Mouse (Mus musculus): ENCODE measurements around the gene Fam161a. TPM values are rescaled to one million over a fixed set of nuclear protein-coding genes. Genes with fewer than 3 reads are reported as not detected.

Gene Fam161a
- polyA plus RNA-seq, 1 experiment from 2014 or later: 3.6 TPM

GRCm38 (mm10) chr11:22978711-22979110 lies 28.6 kb upstream of the Fam161a start:
- Histone ChIP-seq H3K27ac (no peak overlapping the region), H3K27me3 (no peaks in the 10 kb centered on the region), H3K4me1 (peaks cover 38% of the 10 kb centered on the region), H3K36me3 (peaks cover 36% of the 10 kb centered on the region), H3K4me3 (no peak overlapping the region), H3K4me2 (no peak overlapping the region), H3K9me3 (peaks cover 6% of the 10 kb centered on the region; the same call in 1 of the 2 replicates), H3K9ac (no peak overlapping the region)
- no peak for ATAC-seq (ENCODE audit: insufficient number of reproducible peaks, insufficient read depth, low FRiP score, low TSS enrichment, low read depth)
- WGBS: 67% methylated on average over 1 of the region's 1 CpGs

GRCm38 (mm10) chr11:22979221-22979620 lies 28.1 kb upstream of the Fam161a start:
- H3K9me3 ChIP-seq: peaks cover 1% of the 10 kb centered on the region; the same call in 1 of the 2 replicates
- ATAC-seq (ENCODE audit: insufficient number of reproducible peaks, insufficient read depth, low FRiP score, low TSS enrichment, low read depth): no peak

GRCm38 (mm10) chr11:22981041-22981440 lies 26.3 kb upstream of the Fam161a start:
- Histone ChIP-seq H3K36me3 (peaks cover 23% of the 10 kb centered on the region), H3K9ac (peak overlapping the region; percentile 86), H3K4me2 (peak overlapping the region; percentile 78), H3K27me3 (no peaks in the 10 kb centered on the region), H3K27ac (no peak overlapping the region), H3K4me1 (peaks cover 25% of the 10 kb centered on the region), H3K9me3 (no peaks in the 10 kb centered on the region), H3K4me3 (peak overlapping the region; percentile 70)
- ATAC-seq (ENCODE audit: insufficient number of reproducible peaks, insufficient read depth, low FRiP score, low TSS enrichment, low read depth): no peak
- 51% methylated on average over 4 of the region's 4 CpGs for WGBS

More at GRCm38 (mm10) chr11:22979221-22979620, 28.1 kb upstream of the Fam161a start:
- no peaks in the 10 kb centered on the region for H3K27me3 ChIP-seq
- H3K27ac ChIP-seq: no peak overlapping the region
- 75% methylated on average over 1 of the region's 1 CpGs for WGBS
- H3K9ac ChIP-seq: no peak overlapping the region
- H3K36me3 ChIP-seq: peaks cover 31% of the 10 kb centered on the region
- H3K4me3 ChIP-seq: no peak overlapping the region
- no peak overlapping the region for H3K4me2 ChIP-seq
- H3K4me1 ChIP-seq: peaks cover 34% of the 10 kb centered on the region

GRCm38 (mm10) chr11:22981543-22981950 lies 25.8 kb upstream of the Fam161a start:
- 4% methylated on average over 12 of the region's 12 CpGs for WGBS
- Histone ChIP-seq H3K4me3 (peak overlapping the region; percentile 70), H3K9me3 (no peaks in the 10 kb centered on the region), H3K4me1 (peaks cover 21% of the 10 kb centered on the region), H3K27ac (peak overlapping the region; percentile 98), H3K4me2 (peak overlapping the region; percentile 78), H3K36me3 (peaks cover 19% of the 10 kb centered on the region), H3K9ac (peak overlapping the region; percentile 86), H3K27me3 (no peaks in the 10 kb centered on the region)
- no peak for ATAC-seq (ENCODE audit: insufficient number of reproducible peaks, insufficient read depth, low FRiP score, low TSS enrichment, low read depth)

GRCm38 (mm10) chr11:22981984-22982757 lies 25.2 kb upstream of the Fam161a start, which contains the start of the genes Gm28048 and Commd1:
Gene Gm28048 (minus strand): TSS chr11:22982090.
Gene Commd1 (minus strand): TSS chr11:22982382.
- H3K4me1 ChIP-seq: peaks cover 21% of the 10 kb centered on the region
- peak within 1 kb of the TSS; percentile 86 for H3K9ac ChIP-seq
- peak within 1 kb of the TSS; percentile 70 for H3K4me3 ChIP-seq
- WGBS: 2% methylated on average over 42 of the region's 42 CpGs
- H3K4me2 ChIP-seq: peak within 1 kb of the TSS; percentile 78
- peak; percentile 90 for ATAC-seq (ENCODE audit: insufficient number of reproducible peaks, insufficient read depth, low FRiP score, low TSS enrichment, low read depth)
- H3K9me3 ChIP-seq: no peaks in the 10 kb centered on the region
- H3K36me3 ChIP-seq: peaks cover 13% of the 10 kb centered on the region
- H3K27ac ChIP-seq: peak within 1 kb of the TSS; percentile 98
- no peaks in the 10 kb centered on the region for H3K27me3 ChIP-seq

GRCm38 (mm10) chr11:22982846-22983245 lies 24.5 kb upstream of the Fam161a start:
- 73% methylated on average over 6 of the region's 6 CpGs for WGBS

GRCm38 (mm10) chr11:22985510-22985909 lies 21.8 kb upstream of the Fam161a start:
- no peaks in the 10 kb centered on the region for H3K36me3 ChIP-seq
- WGBS: 74% methylated on average over 3 of the region's 3 CpGs

More at GRCm38 (mm10) chr11:22982846-22983245, 24.5 kb upstream of the Fam161a start:
- H3K4me2 ChIP-seq: peak overlapping the region; percentile 78
- no peaks in the 10 kb centered on the region for H3K27me3 ChIP-seq
- H3K27ac ChIP-seq: no peak overlapping the region
- peaks cover 21% of the 10 kb centered on the region for H3K4me1 ChIP-seq
- no peak overlapping the region for H3K4me3 ChIP-seq
- ATAC-seq (ENCODE audit: insufficient number of reproducible peaks, insufficient read depth, low FRiP score, low TSS enrichment, low read depth): no peak
- peaks cover 7% of the 10 kb centered on the region for H3K36me3 ChIP-seq
- H3K9me3 ChIP-seq: no peaks in the 10 kb centered on the region
- H3K9ac ChIP-seq: no peak overlapping the region

GRCm38 (mm10) chr11:22987357-22987756 lies 20.0 kb upstream of the Fam161a start:
- Histone ChIP-seq H3K36me3 (no peaks in the 10 kb centered on the region), H3K9me3 (no peaks in the 10 kb centered on the region), H3K4me2 (no peak overlapping the region), H3K27ac (no peak overlapping the region), H3K27me3 (no peaks in the 10 kb centered on the region), H3K4me1 (peaks cover 10% of the 10 kb centered on the region), H3K4me3 (no peak overlapping the region), H3K9ac (no peak overlapping the region)
- WGBS: 47% methylated on average over 2 of the region's 2 CpGs
- ATAC-seq (ENCODE audit: insufficient number of reproducible peaks, insufficient read depth, low FRiP score, low TSS enrichment, low read depth): no peak

More at GRCm38 (mm10) chr11:22985510-22985909, 21.8 kb upstream of the Fam161a start:
- Histone ChIP-seq H3K9ac (no peak overlapping the region), H3K4me2 (no peak overlapping the region), H3K27ac (no peak overlapping the region), H3K9me3 (no peaks in the 10 kb centered on the region), H3K4me1 (peaks cover 11% of the 10 kb centered on the region), H3K4me3 (no peak overlapping the region), H3K27me3 (no peaks in the 10 kb centered on the region)
- ATAC-seq (ENCODE audit: insufficient number of reproducible peaks, insufficient read depth, low FRiP score, low TSS enrichment, low read depth): no peak

- Histone ChIP-seq H3K9ac (peak overlapping the region; percentile 91), H3K27ac (peak overlapping the region; percentile 94; the same call in 1 of the 2 replicates), H3K4me2 (peak overlapping the region; percentile 94), H3K4me1 (peaks cover 10% of the 10 kb centered on the region), H3K36me3 (peaks cover 14% of the 10 kb centered on the region), H3K9me3 (no peaks in the 10 kb centered on the region), H3K4me3 (peak overlapping the region; percentile 75), H3K27me3 (no peaks in the 10 kb centered on the region)
- 41% methylated on average over 1 of the region's 1 CpGs for WGBS
- ATAC-seq (ENCODE audit: insufficient number of reproducible peaks, insufficient read depth, low FRiP score, low TSS enrichment, low read depth): no peak
Observed at GRCm38 (mm10) chr11:22989786-22990185, 17.5 kb upstream of the Fam161a start.

GRCm38 (mm10) chr11:22990393-22991126 lies 16.8 kb upstream of the Fam161a start, which contains the start of gene Cct4:
Gene Cct4 (plus strand): TSS chr11:22990519.
- Histone ChIP-seq H3K9me3 (no peaks in the 10 kb centered on the region), H3K4me1 (peaks cover 10% of the 10 kb centered on the region), H3K36me3 (peaks cover 22% of the 10 kb centered on the region), H3K27ac (peak within 1 kb of the TSS; percentile 94), H3K27me3 (no peaks in the 10 kb centered on the region), H3K4me3 (peak within 1 kb of the TSS; percentile 75), H3K9ac (peak within 1 kb of the TSS; percentile 91), H3K4me2 (peak within 1 kb of the TSS; percentile 94)
- ATAC-seq (ENCODE audit: insufficient number of reproducible peaks, insufficient read depth, low FRiP score, low TSS enrichment, low read depth): peak; percentile 96
- WGBS: under 1% methylated on average over 66 of the region's 66 CpGs

- no peak for ATAC-seq (ENCODE audit: insufficient number of reproducible peaks, insufficient read depth, low FRiP score, low TSS enrichment, low read depth)
- H3K36me3 ChIP-seq: peaks cover 28% of the 10 kb centered on the region
- peaks cover 10% of the 10 kb centered on the region for H3K4me1 ChIP-seq
- H3K4me3 ChIP-seq: peak overlapping the region; percentile 75
- peak overlapping the region; percentile 94 for H3K4me2 ChIP-seq
- 9% methylated on average over 14 of the region's 14 CpGs for WGBS
- H3K27me3 ChIP-seq: no peaks in the 10 kb centered on the region
- H3K27ac ChIP-seq: peak overlapping the region; percentile 94; the same call in 1 of the 2 replicates
- H3K9me3 ChIP-seq: no peaks in the 10 kb centered on the region
- H3K9ac ChIP-seq: peak overlapping the region; percentile 91
Observed at GRCm38 (mm10) chr11:22991218-22991835, 16.0 kb upstream of the Fam161a start.
